Mouse (Mus musculus) midbrain, embryonic 14.5 days (tissue): Measurements from ENCODE around the gene Gm10277. TPM values are rescaled to one million over a fixed set of nuclear protein-coding genes. Genes with fewer than 3 reads are reported as not detected.

ENCODE experiments used
- ATAC-seq: fragments of 200-750 bp; cut with Nextera tagmentation; 2 replicates; pipeline ENCODE4 v1.8.0; 2017; ENCODE audit warnings: moderate number of reproducible peaks, moderate library complexity; ENCODE audit not compliant: low FRiP score, low TSS enrichment
- DNase-seq: peaks from one replicate; pipeline ENCODE4 v3.0.0-alpha.2; 2015
- H3K27ac ChIP-seq: fragments of 300-500 bp; sonication (generic); replicated peaks from 2 replicates; pipeline ENCODE4 v1.5.1; 2014; ENCODE audit warnings: mild to moderate bottlenecking, low read depth, low read length, moderate library complexity
- H3K27me3 ChIP-seq: fragments of 300-500 bp; sonication (generic); 2 replicates; pipeline ENCODE4 v1.6.1; 2014; ENCODE audit warnings: low read length, control low read depth, mixed read lengths; ENCODE audit not compliant: control insufficient read depth, insufficient read depth
- H3K36me3 ChIP-seq: fragments of 300-500 bp; sonication (generic); 2 replicates; pipeline ENCODE4 v1.6.1; 2014; ENCODE audit warnings: low read length, control low read depth; ENCODE audit not compliant: control insufficient read depth, insufficient read depth
- H3K4me1 ChIP-seq: fragments of 300-500 bp; sonication (generic); 2 replicates; pipeline ENCODE4 v1.6.1; 2014; ENCODE audit warnings: mild to moderate bottlenecking, antibody characterized with exemption, low read length, control low read depth; ENCODE audit not compliant: control insufficient read depth, insufficient read depth
- H3K4me2 ChIP-seq: fragments of 300-500 bp; sonication (generic); 2 replicates; pipeline ENCODE4 v1.6.1; 2014; ENCODE audit warnings: mild to moderate bottlenecking, low read length, moderate library complexity
- H3K4me3 ChIP-seq: fragments of 300-500 bp; sonication (generic); replicated peaks from 2 replicates; pipeline ENCODE4 v1.5.1; 2014; ENCODE audit warnings: low read depth, low read length
- H3K9ac ChIP-seq: fragments of 300-500 bp; sonication (generic); replicated peaks from 2 replicates; pipeline ENCODE4 v1.6.1; 2014; ENCODE audit warnings: mild to moderate bottlenecking, low read length, moderate library complexity
- H3K9me3 ChIP-seq: fragments of 300-500 bp; sonication (generic); 2 replicates; pipeline ENCODE4 v1.6.1; 2016; ENCODE audit warnings: low read length, control low read depth, mixed read lengths; ENCODE audit not compliant: control insufficient read depth
- WGBS: fragments of 180-500 bp; shearing (Covaris S2); extraction: QIAGEN DNeasy Blood & Tissue Kit; methylation state at CpG from one replicate; pipeline ENCODE4 v1.1.7; 2014; 5-methylcytosine and 5-hydroxymethylcytosine counted together
- polyA plus RNA-seq: library from polyadenylated mRNA; unstranded; fragments of >200 nt; fragmentation: Nextera tagmentation; extraction: Ambion mirVana; gene quantifications from 2 replicates; pipeline ENCODE4 v1.2.1, GENCODE M21; 2014

Gene Gm10277
- polyA plus RNA-seq = 1.0 and 1.6 TPM in 2 replicates

DNA sequence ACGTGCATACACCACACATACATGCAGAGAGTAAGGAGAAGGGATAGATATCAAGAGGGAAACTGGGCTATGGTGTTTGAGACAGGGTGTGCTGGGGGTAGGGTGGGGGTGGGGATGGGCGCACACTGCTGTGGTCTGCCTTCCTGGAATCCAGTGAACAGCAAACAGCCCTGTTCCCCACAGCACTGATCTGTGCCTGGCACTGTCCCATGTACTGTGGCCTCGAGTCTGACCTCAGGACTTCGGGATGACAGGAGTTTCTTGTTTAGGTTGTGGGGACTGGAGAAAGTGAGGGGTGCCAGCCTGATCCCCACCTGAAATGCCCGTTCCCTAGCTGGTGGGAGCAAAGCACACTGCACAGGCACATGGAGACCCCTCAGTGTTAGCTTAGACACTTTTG lies at the start of gene Gm10277:
Gm10277 (minus strand) TSS at position 41 of the 400 bp plus-strand sequence.
- no peaks in the 10 kb centered on the region for H3K9me3 ChIP-seq
- H3K4me3 ChIP-seq = no peak within 1 kb of the TSS
- 92% methylated on average over 5 of the region's 5 CpGs for WGBS
- ATAC-seq (no peak), DNase-seq (no peak)
- no peak within 1 kb of the TSS for H3K4me2 ChIP-seq
- peaks cover 41% of the 10 kb centered on the region for H3K4me1 ChIP-seq
- H3K9ac ChIP-seq = no peak within 1 kb of the TSS
- no peaks in the 10 kb centered on the region for H3K36me3 ChIP-seq
- no peaks in the 10 kb centered on the region for H3K27me3 ChIP-seq
- no peak within 1 kb of the TSS for H3K27ac ChIP-seq

DNA sequence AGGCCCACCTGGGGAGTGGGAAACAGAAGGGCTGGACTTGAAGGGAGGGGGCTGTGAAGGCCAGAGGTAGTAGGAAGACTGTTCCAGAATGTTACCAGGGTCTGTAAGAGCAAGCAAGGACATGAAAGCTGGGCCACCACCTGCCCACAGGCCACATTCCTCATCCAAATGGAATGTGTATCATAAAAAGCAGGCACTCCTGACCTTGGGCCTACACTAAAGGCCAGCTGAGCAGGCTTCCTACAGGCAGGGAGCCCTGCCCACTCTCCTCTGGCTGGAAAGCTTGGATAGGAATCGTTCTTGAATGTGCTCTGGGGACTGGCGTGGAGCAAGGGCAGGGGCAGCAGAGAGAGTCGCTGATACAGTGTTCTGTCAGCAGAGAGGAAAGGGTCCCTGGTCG lies 49.2 kb upstream of the Gm10277 start:
- H3K4me1 ChIP-seq = no peaks in the 10 kb centered on the region
- no peak overlapping the region for H3K4me2 ChIP-seq
- H3K27me3 ChIP-seq = no peaks in the 10 kb centered on the region
- 70% methylated on average over 4 of the region's 4 CpGs for WGBS
- no peak overlapping the region for H3K4me3 ChIP-seq
- no peak overlapping the region for H3K9ac ChIP-seq
- H3K9me3 ChIP-seq = no peaks in the 10 kb centered on the region
- no peak for ATAC-seq
- DNase-seq = no peak
- H3K36me3 ChIP-seq = peaks cover 90% of the 10 kb centered on the region
- no peak overlapping the region for H3K27ac ChIP-seq

DNA sequence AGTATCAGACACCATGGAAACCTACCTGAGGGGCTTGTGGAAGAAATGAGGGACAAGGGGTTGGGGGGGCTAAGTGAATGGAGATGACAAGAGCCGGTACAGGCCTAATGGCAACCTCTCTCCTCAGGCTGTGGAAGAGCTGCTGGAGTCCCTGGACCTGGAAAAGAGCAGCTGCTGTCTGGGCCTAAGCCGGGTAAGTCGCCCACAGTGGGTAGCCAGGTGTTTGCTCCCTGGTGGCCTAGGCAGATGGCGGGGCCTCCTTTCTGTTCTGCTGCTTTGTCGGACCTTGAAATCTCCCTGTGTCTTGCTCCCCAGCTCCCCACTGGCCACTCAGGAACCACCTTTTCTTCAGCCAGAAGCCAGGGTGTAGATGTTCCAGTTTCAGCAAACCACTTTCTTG lies 48.7 kb upstream of the Gm10277 start:
- DNase-seq (no peak), ATAC-seq (no peak)
- no peaks in the 10 kb centered on the region for H3K27me3 ChIP-seq
- 56% methylated on average over 5 of the region's 5 CpGs for WGBS
- H3K27ac ChIP-seq = no peak overlapping the region
- no peaks in the 10 kb centered on the region for H3K4me1 ChIP-seq
- peaks cover 85% of the 10 kb centered on the region for H3K36me3 ChIP-seq
- no peak overlapping the region for H3K9ac ChIP-seq
- H3K4me2 ChIP-seq = no peak overlapping the region
- no peaks in the 10 kb centered on the region for H3K9me3 ChIP-seq
- no peak overlapping the region for H3K4me3 ChIP-seq

DNA sequence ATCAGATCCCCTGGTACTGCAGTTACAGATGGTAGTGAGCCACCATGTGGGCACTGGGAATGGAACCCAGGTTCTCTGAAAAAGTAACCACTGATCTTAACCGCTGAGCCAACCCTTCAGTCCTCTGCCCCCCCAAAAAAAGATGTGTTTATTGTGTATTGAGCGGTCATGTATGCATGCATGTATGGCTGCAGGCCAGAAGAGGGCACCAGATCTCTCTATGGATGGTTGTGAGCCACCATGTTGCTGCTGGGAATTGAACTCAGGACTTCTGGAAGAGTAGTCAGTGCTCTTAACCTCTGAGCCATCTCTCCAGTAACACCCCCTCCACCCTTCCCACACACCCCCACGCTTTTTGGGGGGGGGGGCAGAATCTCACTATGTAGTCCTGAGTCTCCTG lies 47.6 kb upstream of the Gm10277 start:
- H3K4me2 ChIP-seq = no peak overlapping the region
- H3K27me3 ChIP-seq = no peaks in the 10 kb centered on the region
- WGBS = 80% methylated on average over 3 of the region's 3 CpGs
- no peak for DNase-seq
- H3K9me3 ChIP-seq = no peaks in the 10 kb centered on the region
- no peak overlapping the region for H3K4me3 ChIP-seq
- H3K36me3 ChIP-seq = peaks cover 81% of the 10 kb centered on the region
- ATAC-seq = no peak
- 0 out of 2 replicates have a peak, but pooled peaks cover 2% of the 10 kb centered on the region for H3K4me1 ChIP-seq
- H3K27ac ChIP-seq = no peak overlapping the region
- no peak overlapping the region for H3K9ac ChIP-seq

DNA sequence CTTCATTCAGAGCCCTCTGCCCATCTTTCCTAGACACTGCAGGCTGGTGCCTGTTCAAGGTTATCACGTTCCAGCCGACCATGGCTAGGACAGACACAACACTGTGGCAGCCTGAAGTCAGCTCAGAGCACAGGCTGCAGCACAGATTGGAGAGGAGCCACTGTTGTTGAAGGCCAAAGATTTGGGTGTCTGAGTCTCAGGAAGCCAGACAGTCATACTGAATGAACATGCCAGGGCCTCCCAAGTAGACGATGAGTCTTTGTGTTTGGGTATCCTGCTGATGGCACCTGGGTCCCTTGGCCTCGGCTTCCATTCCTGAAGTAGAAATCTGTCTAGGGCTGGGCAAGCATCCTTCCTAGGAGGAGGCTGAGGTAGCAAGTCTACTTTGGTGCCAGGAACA lies 45.0 kb upstream of the Gm10277 start:
- Histone ChIP-seq H3K9me3 (no peaks in the 10 kb centered on the region), H3K36me3 (peaks cover 87% of the 10 kb centered on the region), H3K27ac (no peak overlapping the region), H3K4me2 (no peak overlapping the region), H3K4me1 (0 out of 2 replicates have a peak, but pooled peaks cover 4% of the 10 kb centered on the region), H3K9ac (no peak overlapping the region), H3K27me3 (no peaks in the 10 kb centered on the region), H3K4me3 (no peak overlapping the region)
- DNase-seq = no peak
- ATAC-seq = no peak
- 89% methylated on average over 4 of the region's 4 CpGs for WGBS

DNA sequence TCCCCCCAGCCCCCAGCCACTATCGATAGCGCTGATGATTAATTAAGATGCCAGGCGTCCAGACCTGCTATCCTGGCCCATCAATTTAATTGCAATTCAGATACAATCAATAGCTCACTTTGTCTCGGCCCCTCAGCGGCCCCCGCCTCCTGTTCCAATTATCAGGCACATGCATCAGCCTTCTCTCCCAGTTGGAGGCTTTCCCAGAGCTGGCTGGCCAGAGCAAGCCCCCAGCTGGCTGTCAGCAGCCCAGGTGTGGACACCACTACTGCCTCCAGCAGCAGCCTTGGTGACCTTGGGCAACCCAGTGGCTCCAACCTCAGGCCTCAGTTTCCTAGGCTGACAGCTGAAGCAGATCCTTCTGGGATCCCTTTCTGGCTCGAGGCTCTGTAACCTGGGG lies 43.3 kb upstream of the Gm10277 start:
- H3K27ac ChIP-seq = 0 out of 2 replicates have a peak overlapping the region, but pooled peaks have one; percentile 13
- H3K4me3 ChIP-seq = no peak overlapping the region
- ATAC-seq (no peak), DNase-seq (no peak)
- H3K9me3 ChIP-seq = no peaks in the 10 kb centered on the region
- H3K36me3 ChIP-seq = peaks cover 72% of the 10 kb centered on the region
- H3K4me1 ChIP-seq = peaks cover 7% of the 10 kb centered on the region; the same call in 1 of the 2 replicates
- H3K9ac ChIP-seq = 0 out of 2 replicates have a peak overlapping the region, but pooled peaks have one; percentile 9
- WGBS = 54% methylated on average over 7 of the region's 7 CpGs
- H3K4me2 ChIP-seq = no peak overlapping the region
- no peaks in the 10 kb centered on the region for H3K27me3 ChIP-seq

DNA sequence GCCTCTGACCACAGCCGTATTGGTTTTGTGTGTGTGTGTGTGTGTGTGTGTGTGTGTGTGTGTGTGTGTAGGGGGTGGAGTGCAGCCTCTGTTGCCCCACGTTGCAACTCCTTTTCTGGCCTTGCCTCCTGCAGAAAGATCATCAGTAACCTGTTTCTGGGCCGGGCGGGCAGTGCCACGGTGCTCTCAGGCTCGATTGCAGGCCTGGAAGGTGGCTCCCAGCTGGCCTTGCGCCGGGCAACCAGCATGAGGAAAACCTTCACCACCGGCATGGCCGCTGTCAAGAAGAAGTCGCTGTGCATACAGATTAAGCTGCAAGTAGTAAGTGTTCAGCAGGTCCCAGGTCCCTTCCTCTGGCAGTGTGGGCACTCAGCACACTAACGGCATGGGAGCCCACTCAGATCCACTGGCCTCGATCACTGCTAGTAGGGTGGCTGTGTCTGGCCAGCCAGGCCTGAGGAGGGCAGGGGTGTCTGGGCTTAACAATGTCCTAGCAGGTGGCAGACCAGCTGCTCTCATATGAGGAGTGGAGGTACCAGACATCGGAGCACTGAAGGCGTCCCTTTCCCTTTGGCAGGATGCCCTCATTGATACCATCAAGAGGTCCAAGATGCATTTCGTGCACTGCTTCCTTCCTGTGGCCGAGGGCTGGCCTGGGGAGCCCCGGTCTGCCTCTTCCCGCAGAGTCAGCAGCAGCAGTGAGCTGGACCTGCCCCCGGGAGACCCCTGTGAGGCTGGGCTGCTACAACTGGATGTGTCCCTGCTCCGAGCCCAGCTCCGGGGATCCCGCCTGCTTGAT lies 41.7 kb upstream of the Gm10277 start:
- no peaks in the 10 kb centered on the region for H3K9me3 ChIP-seq
- 79% methylated on average over 23 of the region's 23 CpGs for WGBS
- H3K9ac ChIP-seq = no peak overlapping the region
- H3K27me3 ChIP-seq = no peaks in the 10 kb centered on the region
- peaks cover 67% of the 10 kb centered on the region for H3K36me3 ChIP-seq
- no peak overlapping the region for H3K4me3 ChIP-seq
- peaks cover 7% of the 10 kb centered on the region; the same call in 1 of the 2 replicates for H3K4me1 ChIP-seq
- ATAC-seq = no peak
- no peak for DNase-seq
- peak overlapping the region; percentile 55 for H3K27ac ChIP-seq
- H3K4me2 ChIP-seq = no peak overlapping the region

DNA sequence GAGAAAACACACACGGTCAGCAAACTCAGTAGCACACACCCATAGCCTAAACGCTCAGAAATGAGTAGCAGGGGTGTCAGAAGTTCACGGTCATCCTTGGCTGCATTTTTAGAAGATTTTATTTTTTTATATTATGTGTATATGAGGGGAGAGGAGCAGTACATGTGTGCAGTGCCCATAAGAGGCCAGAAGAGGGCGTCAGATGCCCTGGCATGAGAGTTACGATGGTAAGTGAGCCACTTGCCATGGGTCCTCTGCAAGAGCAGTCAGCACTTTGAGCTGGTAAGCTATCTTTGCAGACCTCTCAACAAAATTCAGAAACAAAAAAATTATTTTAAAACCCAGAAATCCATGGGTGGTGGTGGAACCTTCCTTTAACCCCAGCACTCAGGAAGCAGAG lies 40.6 kb upstream of the Gm10277 start:
- Histone ChIP-seq H3K36me3 (peaks cover 68% of the 10 kb centered on the region), H3K27me3 (no peaks in the 10 kb centered on the region), H3K9ac (no peak overlapping the region), H3K4me1 (peaks cover 7% of the 10 kb centered on the region; the same call in 1 of the 2 replicates), H3K27ac (no peak overlapping the region), H3K4me2 (no peak overlapping the region), H3K4me3 (no peak overlapping the region), H3K9me3 (no peaks in the 10 kb centered on the region)
- WGBS = 92% methylated on average over 5 of the region's 5 CpGs
- no peak for DNase-seq
- no peak for ATAC-seq
